Mouse (Mus musculus): Measurements from ENCODE around the gene Sf1.

- TF ChIP-seq POLR2A (IDR thresholded peaks at IDR 0.05; ENCODE audit: control insufficient read depth, extremely low read depth, insufficient read depth, low read length, poor library complexity) (no peak), CTCF (IDR thresholded peaks at IDR 0.05; ENCODE audit: borderline replicate concordance, control insufficient read depth, extremely low read depth, insufficient read depth, low read length, poor library complexity) (peak; percentile 46; the same call in 1 of the 2 replicates)
Measured at GRCm38 (mm10) chr19:6364317-6364725, 831 bp downstream of the Sf1 start.

All from thymus, adult 2 months (tissue).